Mouse (Mus musculus): ENCODE data around the gene Agxt. TPM values are rescaled to one million over a fixed set of nuclear protein-coding genes. Genes with fewer than 3 reads are reported as not detected.

The Agxt gene
- not detected in 2 replicates for polyA plus RNA-seq (2012; rRNA removed)

GRCm38 (mm10) chr1:93135036-93135526, at the start of gene Agxt:
Gene Agxt (plus strand): TSS chr1:93135240.

GRCm38 (mm10) chr1:93101571-93102061, 33.4 kb upstream of the Agxt start, which contains the start of gene Kif1a:
Gene Kif1a (minus strand): TSS chr1:93101951.

GRCm38 (mm10) chr1:93160501-93161133, 25.6 kb downstream of the Agxt start, which contains the start of gene 2310007B03Rik:
Gene 2310007B03Rik (minus strand): TSS chr1:93160948.

GRCm38 (mm10) chr1:93168295-93168775, 33.3 kb downstream of the Agxt start, which contains the start of gene Crocc2:
Gene Crocc2 (plus strand): TSS chr1:93168725.

Other genes with a start within 250 kb of the Agxt start
- 0.03 and 0.07 TPM in 2 replicates for gene Ankmy1, start 232.3 kb upstream of the Agxt start, polyA plus RNA-seq (2012; rRNA removed)
- 33.7 and 37.0 TPM in 2 replicates for gene Dusp28, start 228.3 kb upstream of the Agxt start, polyA plus RNA-seq (2012; rRNA removed)
- 269 and 305 TPM in 2 replicates for gene Rnpepl1, start 224.5 kb upstream of the Agxt start, polyA plus RNA-seq (2012; rRNA removed)
- 30.4 and 35.9 TPM in 2 replicates for gene Capn10, start 200.9 kb upstream of the Agxt start, polyA plus RNA-seq (2012; rRNA removed)
- gene Gpr35, start 184.4 kb upstream of the Agxt start, polyA plus RNA-seq (2012; rRNA removed): 44.9 and 48.2 TPM in 2 replicates
- 1.1 and 13.3 TPM in 2 replicates for gene Aqp12, start 128.9 kb upstream of the Agxt start, polyA plus RNA-seq (2012; rRNA removed)
- 4.7 and 5.3 TPM in 2 replicates for gene Kif1a, start 33.3 kb upstream of the Agxt start, polyA plus RNA-seq (2012; rRNA removed)
- 13.3 and 13.8 TPM in 2 replicates for gene 2310007B03Rik, start 25.7 kb downstream of the Agxt start, polyA plus RNA-seq (2012; rRNA removed)
- 0.03 and 0.06 TPM in 2 replicates for gene Crocc2, start 33.5 kb downstream of the Agxt start, polyA plus RNA-seq (2012; rRNA removed)
- gene Sned1, start 100.6 kb downstream of the Agxt start, polyA plus RNA-seq (2012; rRNA removed): 10.9 and 14.3 TPM in 2 replicates
- gene Mterf4, start 170.7 kb downstream of the Agxt start, polyA plus RNA-seq (2012; rRNA removed): 4.5 and 4.8 TPM in 2 replicates
- gene Ppp1r7, start 207.6 kb downstream of the Agxt start, polyA plus RNA-seq (2012; rRNA removed): 2.5 and 3.0 TPM in 2 replicates
- gene Pask, start 208.2 kb downstream of the Agxt start, polyA plus RNA-seq (2012; rRNA removed): 1.9 and 2.6 TPM in 2 replicates
- gene Ano7, start 238.7 kb downstream of the Agxt start, polyA plus RNA-seq (2012; rRNA removed): 49.6 and 54.6 TPM in 2 replicates